Mouse (Mus musculus) Muller cell, postnatal 12 days (primary cell): ENCODE measurements around the gene Arhgap10.

Experiments used
- DNase-seq: peaks from one replicate; pipeline ENCODE4 v3.0.0-alpha.2; 2015; ENCODE audit errors: inconsistent ontology term

The Arhgap10 gene

DNA sequence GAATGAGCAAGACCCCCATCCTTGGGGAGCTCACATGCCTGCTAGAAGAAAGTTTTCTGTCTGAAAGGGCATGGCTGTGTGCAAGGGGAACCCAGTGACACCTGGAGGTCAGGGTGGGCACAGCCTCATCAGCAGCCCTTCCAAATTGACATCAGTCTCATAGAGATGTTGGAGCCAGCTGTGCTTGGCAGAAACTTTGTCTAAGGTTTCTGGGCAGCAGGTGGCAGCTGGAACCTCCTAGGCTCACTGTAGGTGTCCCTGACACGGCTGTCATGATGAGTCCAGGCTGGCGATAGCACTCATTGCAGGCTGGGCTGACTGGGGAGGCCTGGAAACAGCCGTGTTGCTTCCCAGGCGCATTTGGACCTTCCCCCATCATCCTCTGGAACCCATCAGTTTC lies 294.6 kb downstream of the Arhgap10 start:
- DNase-seq = no peak

DNA sequence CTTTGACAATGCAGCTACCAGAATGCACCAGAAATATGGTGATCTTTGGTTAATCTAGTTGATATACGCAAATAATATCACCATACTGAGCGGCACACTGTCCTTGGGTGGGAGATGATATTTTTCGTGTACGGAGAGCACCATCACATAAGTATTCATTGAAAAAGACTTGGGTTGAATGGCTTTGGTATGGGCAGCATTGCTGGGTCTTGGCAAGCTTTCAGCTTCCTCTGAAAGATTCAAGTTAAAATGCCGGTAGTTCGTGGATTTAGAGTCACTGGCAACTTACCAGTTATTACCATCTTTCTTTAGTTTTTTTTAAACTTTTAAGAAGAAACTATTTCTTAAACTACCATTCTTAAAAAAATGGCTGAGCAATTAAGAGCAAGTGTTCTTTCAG lies 302.6 kb downstream of the Arhgap10 start:
- no peak for DNase-seq

DNA sequence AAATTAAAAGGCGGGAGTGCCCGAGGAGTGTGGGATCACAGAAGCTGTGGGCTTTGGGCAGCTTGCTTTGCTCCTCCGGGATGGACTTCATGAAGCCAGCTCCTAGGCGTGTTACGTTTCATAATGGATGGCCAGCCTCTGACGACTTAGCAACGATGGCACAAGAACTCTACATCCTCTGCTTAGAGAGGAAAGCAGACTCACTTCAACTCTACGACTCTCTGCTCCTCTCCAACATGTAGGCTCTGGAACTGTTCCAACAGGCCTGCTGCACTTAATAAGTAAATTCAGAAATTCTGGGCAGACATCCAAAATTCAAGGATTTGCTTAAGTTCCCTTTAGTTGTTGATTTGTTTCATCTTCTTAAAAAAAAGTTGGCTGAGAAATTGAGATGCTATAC lies 303.1 kb downstream of the Arhgap10 start:
- DNase-seq = no peak

DNA sequence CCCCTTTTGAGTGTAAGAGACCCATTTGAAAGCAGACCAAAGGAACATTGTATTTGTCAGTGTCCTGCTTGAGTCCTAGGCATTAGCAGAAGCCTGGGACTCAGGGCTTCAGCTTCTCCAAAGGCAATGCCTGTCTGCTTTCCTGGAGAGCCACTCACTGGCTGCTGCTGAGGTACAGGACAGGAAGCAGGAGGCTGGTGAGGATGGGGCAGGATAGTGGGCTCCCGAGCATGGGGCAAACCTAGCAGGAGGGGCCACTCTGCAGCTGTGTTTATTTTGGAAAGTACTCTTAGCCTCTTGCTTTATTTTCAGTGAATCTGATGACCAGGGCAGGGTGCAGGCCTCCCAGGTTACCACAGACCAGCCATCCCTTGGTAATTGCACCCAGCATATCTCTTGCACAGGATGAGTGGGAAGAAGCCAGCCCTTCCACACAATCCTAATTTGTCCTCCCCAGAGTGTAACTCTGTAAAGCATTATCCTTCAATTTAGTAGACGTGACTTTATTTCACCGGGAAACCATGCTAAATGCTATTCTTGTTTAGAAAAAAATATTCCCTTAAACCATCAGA lies 303.8 kb downstream of the Arhgap10 start:
- DNase-seq = no peak

DNA sequence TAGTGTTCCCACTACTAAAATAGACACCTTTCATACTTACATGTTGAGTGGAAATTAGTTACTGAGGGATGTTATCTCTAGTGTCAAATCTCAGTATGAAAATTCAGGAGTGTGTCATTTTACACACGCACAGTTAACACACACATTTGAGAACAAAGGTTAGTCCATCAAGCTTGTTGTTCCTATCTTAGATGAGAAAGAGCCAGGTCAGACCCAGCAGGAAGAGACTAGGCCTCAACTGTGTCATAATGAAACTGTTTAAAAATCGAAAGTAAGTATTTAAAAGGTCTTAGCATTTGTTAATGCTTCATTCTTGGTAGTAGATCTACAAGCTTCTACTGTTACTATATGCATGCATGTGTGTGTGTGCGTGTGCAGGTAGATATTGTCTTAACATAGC lies 308.5 kb downstream of the Arhgap10 start:
- DNase-seq = no peak
